Mouse (Mus musculus) spleen, postnatal 36 days (tissue): ENCODE results near the gene Lmx1b.

ENCODE experiments used
- DNase-seq, 2 experiments: peaks; one replicate each; pipeline ENCODE4 v3.0.0; 2022; ENCODE audit warnings: low spot score in 2 of 2, mixed read lengths in 1 of 2

The Lmx1b gene

GRCm38 (mm10) chr2:33630081-33631021 is 10.0 kb downstream of the Lmx1b start:
- DNase-seq = no peak

- DNase-seq = no peak
These were observed 10.7 kb downstream of the Lmx1b start for GRCm38 (mm10) chr2:33629641-33630040.

- DNase-seq = no peak
These were observed 11.5 kb downstream of the Lmx1b start for GRCm38 (mm10) chr2:33628791-33629190.

- no peak for DNase-seq
These were observed 13.3 kb downstream of the Lmx1b start for GRCm38 (mm10) chr2:33627058-33627375.

DNA sequence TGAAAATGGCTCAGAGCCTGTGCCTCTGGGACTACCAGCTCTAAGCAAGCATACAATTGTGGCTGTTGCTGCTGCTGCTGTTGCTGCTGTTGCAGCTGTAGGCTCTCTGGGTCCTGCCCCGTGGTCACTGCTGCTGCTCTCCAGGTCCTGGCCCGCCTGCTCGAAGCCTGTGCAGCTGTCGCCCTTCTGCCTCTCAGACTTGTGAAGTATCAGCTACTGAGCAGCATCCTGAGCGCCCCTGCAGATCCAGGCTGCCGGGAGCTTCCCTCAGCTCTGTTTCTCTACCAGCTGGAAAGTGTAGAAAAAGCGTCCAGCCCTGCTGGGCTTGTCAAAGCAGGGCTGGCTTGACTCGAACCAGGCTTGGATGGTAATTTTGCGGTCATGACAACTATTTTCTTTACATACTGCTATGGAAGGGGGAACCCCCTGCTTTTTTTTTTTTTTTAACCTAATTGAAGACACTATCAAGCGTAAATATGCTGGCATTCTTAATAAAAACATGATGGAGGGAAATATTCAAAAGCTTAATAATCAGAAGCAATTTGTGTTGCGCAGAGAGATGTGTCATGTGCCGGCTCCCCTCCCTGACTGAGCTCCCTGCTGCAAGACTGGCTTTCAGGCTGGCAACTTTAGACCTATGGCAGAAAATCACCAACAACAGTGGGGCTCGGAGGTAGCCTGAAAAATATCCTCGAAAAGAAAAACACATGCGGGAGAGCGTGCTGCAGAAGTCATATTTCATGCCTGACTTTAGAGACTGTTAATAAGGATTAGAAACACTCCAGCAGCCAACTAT is 13.9 kb downstream of the Lmx1b start:
- DNase-seq = no peak

GRCm38 (mm10) chr2:33617670-33618069 is 22.6 kb downstream of the Lmx1b start:
- no peak for DNase-seq

DNA sequence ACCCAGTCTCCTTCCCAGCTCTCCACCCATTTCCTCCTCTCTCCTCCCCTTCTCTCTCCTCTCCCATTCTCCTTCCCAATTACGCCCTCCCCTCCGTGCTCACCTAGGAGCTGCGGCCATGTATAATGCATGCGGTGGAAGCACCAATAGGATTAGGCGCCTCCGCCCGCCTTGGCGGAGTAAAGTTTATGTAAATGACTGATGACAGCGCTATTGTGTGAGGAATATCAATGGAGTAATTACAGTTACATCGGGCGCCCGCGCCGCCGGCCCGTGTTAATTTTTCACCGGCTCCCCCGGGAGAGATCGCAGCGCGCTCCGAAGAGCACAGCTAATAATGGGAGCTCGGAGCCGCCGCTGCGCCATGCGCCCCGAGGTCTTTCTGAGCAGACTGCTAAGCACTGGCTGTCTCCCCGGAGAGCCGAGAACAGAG is 23.9 kb downstream of the Lmx1b start:
- no peak for DNase-seq

- no peak for DNase-seq
These were observed 24.4 kb downstream of the Lmx1b start for GRCm38 (mm10) chr2:33615843-33616344.

- DNase-seq = no peak
These were observed 34.6 kb downstream of the Lmx1b start for GRCm38 (mm10) chr2:33605487-33606256.

GRCm38 (mm10) chr2:33604846-33605486 is 35.3 kb downstream of the Lmx1b start:
- DNase-seq = no peak

DNA sequence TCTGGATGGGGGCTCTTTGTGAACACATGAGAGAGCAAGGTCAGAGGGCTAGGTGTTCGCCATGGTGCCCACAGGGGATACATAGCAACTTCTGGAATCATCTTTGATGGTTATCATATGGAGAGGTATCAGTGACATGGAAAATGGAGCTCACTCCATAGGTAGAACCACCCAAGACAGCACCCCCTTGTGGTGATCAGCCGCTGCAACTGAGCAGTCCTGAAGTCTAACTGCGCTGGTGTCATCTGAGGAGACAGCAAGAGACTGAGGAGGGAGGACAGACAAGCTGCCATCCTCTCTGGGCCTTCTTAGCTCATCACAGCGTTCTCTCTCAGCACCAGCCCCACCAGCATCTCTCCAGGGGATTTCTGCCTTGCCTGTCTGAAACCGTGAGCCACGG is 39.8 kb downstream of the Lmx1b start:
- DNase-seq = no peak

DNA sequence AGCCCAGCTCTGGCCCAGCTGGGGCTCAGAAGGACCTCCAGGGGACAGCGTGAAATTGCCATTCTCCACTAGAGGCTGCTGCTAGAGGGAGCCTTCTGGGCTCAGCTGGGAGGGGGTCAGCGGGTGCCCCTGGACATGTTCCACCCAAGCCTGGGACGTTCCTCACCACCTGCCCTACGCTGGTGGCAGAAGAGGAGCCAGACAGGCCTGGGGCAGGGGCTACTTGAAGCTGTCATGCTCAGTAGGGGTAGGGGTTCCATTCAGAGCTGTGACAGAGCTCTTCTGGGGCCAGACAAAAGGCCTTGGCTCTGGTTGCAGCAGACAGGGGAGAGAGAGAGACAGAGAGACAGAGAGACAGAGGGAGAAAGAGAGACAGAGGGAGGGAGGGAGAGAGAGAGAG is 42.9 kb downstream of the Lmx1b start:
- DNase-seq = no peak

DNA sequence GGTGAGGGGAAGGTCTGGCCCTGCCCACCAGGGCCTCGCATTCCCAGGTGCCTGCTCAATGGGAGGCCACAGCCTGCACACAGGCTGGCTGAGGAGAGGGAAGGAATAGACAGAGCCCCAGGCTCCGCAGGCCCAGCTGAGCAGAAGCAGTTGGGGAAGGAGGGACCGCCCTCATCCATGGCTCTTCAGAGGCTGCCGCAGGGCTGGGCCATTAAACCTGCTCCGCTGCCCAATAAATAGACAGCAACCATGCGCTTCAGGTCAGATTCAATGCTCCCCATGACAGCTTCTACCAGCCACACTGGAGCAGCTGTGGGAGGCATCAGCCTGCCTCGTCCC is 45.3 kb downstream of the Lmx1b start:
- no peak for DNase-seq

DNA sequence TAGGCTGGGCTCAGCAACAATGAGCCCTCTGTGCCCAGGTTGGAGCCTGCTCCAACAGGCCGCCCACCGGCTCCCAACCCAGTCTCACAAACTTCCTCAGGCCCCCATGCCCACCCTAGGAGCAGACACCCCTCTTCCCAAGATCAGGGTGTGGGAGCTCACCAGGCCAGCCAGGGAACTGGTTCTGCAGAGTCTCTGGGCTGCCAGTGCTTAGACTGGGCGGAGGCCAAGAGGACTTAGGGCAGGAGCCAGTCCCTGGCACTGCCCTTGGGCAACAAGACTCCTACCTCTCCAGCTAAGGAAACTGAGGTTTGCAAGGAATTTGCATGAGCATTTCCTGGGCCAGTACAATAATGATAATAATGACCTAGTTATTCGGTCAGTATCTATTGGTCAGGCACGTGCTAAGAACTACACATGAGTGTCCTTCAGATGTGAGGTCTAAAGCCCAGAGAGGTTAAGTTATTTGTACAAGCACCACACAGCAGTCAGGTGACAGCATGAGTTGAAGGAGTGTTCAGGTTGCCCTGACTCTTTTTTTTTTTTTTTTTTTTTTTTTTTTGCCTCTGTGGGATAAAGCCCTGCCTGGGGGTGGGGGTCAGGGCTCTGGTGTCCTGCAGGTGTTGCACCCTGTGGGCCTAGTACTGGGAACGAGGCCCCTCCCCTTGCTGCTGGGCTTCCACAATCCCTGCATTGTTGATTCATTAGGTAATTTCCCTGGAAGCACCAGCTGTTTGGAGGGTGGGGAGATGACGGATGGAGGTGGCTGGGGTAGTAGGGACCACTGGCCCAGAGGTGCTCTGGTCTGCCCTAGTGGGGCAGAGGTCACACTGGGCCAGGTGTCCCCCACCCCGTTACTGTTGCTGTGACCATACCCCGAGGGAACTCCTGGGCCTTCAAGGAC is 45.9 kb downstream of the Lmx1b start:
- no peak for DNase-seq

- DNase-seq = no peak
These were observed 47.3 kb downstream of the Lmx1b start for GRCm38 (mm10) chr2:33592931-33593555.

- DNase-seq = no peak
These were observed 51.0 kb downstream of the Lmx1b start for GRCm38 (mm10) chr2:33589280-33589679.

DNA sequence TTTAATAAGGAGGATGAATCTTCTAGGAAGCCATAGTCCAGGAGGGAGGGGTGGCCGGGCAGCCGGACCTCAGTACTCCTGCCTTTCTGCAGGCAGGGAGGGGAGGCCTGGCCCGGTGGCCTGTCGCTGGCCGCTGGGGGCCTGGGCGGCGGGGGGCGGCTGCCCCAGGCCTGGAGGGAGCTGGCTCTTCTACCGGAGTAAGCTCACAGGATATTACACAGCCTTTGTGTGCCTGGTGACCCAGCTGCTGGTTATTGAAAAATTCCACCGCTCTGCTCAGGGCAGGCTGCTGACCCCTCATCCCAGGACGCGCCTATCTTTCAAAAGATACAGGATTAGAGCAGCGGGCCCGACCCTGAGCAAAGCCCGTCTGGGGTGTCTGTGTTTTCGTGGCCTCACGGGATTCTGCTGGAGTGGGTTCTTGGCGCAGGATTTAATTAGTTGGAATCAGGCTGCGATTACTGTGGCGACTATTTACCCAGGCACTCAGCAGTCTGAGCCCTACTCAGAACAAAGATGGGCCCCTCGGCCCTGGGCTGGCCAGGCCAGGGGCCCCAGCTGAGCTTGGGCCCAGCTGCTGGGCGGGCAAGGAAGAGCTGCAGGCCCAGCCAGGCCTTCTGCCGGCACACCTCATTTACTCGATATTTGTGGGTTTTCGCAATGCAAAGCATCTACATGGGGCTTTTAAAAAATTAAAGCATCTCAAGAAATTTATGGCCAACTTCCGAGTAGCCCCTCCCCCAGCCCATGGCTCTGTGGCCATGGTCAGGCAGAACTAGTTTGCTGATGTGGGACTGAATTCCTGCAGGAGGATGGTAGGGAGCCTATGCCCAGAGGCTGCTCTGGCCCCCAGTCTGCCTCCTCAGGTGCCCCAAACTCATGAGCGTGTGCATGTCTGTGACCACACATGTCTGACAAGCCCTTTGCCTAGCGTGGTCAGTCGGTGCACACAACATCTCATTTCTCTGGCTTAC is 55.1 kb downstream of the Lmx1b start:
- DNase-seq = no peak

DNA sequence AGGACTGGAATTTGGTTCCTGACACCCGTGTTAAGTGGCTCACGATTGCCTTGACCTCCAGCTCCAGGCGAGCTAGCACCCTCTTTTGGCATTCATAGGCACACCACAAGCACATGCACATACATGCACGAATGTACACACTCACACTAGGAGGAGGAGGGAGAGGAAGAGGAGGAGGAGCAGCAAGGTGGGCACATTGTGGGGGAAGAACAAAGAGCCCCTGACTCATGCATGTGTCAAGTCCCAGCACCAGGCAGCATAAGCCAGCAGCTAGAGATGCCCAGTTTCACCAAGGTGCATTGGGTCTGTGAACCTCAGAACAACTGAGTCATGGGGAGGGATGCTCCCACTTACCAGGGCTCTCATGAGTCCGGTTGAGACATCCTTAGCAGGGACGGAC is 56.5 kb downstream of the Lmx1b start:
- DNase-seq = no peak

DNA sequence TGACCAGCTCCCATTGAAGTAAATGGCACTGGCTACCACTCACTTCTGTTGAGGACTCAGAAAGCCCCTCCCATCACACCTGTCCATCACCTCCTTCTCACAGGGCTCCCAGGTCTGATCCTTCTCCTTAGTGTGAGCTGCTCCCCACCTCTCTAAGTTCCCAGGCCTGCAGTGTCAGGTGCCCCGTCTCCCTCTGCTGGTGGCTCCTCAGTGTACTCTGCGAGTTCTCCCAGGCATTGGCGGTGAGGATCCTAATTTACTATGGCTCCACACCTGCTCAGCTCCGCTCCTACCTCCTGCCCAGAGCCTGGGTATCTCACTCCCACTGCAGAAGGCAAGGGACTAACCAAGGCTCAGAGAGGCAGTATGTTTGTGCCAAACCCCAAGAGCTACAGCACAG is 57.0 kb downstream of the Lmx1b start:
- no peak for DNase-seq
